Mouse (Mus musculus): ENCODE data around the gene Rbl2. TPM values are rescaled to one million over a fixed set of nuclear protein-coding genes. Genes with fewer than 3 reads are reported as not detected.
A peak's percentile ranks its signal among the peaks of the same experiment; 100 is the strongest.

The Rbl2 gene
- polyA plus RNA-seq, 1 experiment from 2014 or later = 21.3 TPM

DNA sequence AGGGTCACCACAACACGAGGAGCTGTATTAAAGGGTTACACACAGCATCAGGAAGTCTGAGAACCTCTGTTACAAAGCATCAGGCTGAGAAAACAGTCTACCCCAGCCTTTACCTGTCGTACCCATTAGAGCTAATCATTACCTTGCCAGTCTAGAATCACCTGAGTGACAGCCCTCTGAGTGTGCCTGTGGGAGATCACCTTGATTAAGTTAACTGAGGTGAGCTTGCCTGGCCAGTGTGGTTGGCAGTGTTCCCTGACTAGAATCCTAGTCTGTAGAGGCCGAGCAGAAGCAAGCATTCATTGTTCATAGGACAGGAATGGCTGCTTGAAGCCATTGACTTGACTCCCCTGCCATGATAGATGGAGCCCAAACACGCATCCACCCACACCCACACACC lies 71.0 kb downstream of the Rbl2 start:
- Histone ChIP-seq H3K4me1 (ENCODE audit: control insufficient read depth, insufficient read depth, low read length) (peaks cover 2% of the 10 kb centered on the region; the same call in 1 of the 2 replicates), H3K9me3 (ENCODE audit: control insufficient read depth, low read length) (no peaks in the 10 kb centered on the region), H3K9ac (ENCODE audit: low read depth, low read length) (no peak overlapping the region), H3K36me3 (ENCODE audit: control insufficient read depth, insufficient read depth, low read length) (no peaks in the 10 kb centered on the region), H3K27ac (ENCODE audit: low read depth, low read length) (no peak overlapping the region), H3K4me2 (replicated peaks; ENCODE audit: low read depth, low read length) (no peak overlapping the region), H3K4me3 (ENCODE audit: low read length) (no peak overlapping the region), H3K27me3 (ENCODE audit: control insufficient read depth, insufficient read depth, low read length) (no peaks in the 10 kb centered on the region)
- ATAC-seq (ENCODE audit: low FRiP score, low TSS enrichment) = no peak
- 77% methylated on average over 4 of the region's 4 CpGs for WGBS

DNA sequence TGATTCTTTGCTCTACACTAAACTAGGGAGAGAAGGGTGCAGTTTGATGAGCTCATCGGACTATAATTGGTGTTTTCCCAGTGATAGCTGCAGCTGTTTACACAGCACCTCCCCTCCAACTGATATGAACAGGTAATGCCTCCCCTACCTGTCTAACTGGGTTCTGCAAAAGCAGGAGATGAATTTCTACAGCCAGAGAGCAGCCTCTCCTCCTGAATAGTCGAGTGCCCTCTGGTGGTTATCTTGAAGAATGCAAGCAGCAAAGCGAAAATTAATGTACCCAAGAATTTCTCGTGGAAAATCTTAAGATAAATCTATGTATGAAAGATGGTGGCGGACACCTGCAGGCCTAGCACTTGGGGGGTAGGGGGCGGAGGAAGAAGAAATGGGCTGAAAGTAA lies 77.9 kb downstream of the Rbl2 start:
- Histone ChIP-seq H3K9me3 (ENCODE audit: control insufficient read depth, low read length) (peaks cover 3% of the 10 kb centered on the region; the same call in 1 of the 2 replicates), H3K36me3 (ENCODE audit: control insufficient read depth, insufficient read depth, low read length) (no peaks in the 10 kb centered on the region), H3K4me1 (ENCODE audit: control insufficient read depth, insufficient read depth, low read length) (peaks cover 12% of the 10 kb centered on the region), H3K27me3 (ENCODE audit: control insufficient read depth, insufficient read depth, low read length) (no peaks in the 10 kb centered on the region), H3K4me2 (replicated peaks; ENCODE audit: low read depth, low read length) (peak overlapping the region; percentile 34), H3K4me3 (ENCODE audit: low read length) (peak overlapping the region; percentile 12; the same call in 1 of the 2 replicates), H3K9ac (ENCODE audit: low read depth, low read length) (no peak overlapping the region), H3K27ac (ENCODE audit: low read depth, low read length) (no peak overlapping the region)
- 9% methylated on average over 6 of the region's 6 CpGs for WGBS
- ATAC-seq (ENCODE audit: low FRiP score, low TSS enrichment) = no peak

DNA sequence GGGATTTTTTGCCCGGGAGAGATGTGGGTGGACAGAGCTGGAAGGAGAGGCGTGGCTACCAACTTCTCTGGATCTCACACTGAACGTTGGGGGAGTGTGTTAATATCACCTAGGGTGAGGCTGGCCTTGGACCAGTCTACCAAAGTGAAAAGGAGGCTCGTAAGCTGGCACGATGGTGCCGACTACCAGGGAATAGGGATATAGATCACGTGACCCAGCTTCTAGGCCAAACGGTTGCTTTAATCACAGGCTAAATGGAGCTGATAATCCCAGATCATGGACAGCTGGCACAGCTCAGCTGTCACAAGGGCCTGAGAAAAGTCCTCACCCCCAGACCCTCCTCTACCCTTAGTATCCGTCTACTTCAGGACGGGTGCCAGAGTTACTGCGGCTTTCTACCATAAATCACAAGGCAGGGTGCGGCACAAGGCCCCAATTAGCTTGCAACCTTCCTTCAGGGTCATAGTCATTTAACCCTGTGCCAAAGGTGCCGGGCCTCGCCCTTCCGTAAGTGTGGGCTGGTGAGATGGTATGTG lies 78.9 kb downstream of the Rbl2 start:
- peak overlapping the region; percentile 34 for H3K4me2 ChIP-seq (replicated peaks; ENCODE audit: low read depth, low read length)
- no peaks in the 10 kb centered on the region for H3K27me3 ChIP-seq (ENCODE audit: control insufficient read depth, insufficient read depth, low read length)
- H3K27ac ChIP-seq (ENCODE audit: low read depth, low read length) = no peak overlapping the region
- no peak overlapping the region for H3K4me3 ChIP-seq (ENCODE audit: low read length)
- no peaks in the 10 kb centered on the region for H3K36me3 ChIP-seq (ENCODE audit: control insufficient read depth, insufficient read depth, low read length)
- H3K9me3 ChIP-seq (ENCODE audit: control insufficient read depth, low read length) = peaks cover 3% of the 10 kb centered on the region; the same call in 1 of the 2 replicates
- peak; percentile 79 for ATAC-seq (ENCODE audit: low FRiP score, low TSS enrichment)
- H3K9ac ChIP-seq (ENCODE audit: low read depth, low read length) = no peak overlapping the region; the same call in 1 of the 2 replicates
- peaks cover 12% of the 10 kb centered on the region for H3K4me1 ChIP-seq (ENCODE audit: control insufficient read depth, insufficient read depth, low read length)
- WGBS = 25% methylated on average over 15 of the region's 15 CpGs

DNA sequence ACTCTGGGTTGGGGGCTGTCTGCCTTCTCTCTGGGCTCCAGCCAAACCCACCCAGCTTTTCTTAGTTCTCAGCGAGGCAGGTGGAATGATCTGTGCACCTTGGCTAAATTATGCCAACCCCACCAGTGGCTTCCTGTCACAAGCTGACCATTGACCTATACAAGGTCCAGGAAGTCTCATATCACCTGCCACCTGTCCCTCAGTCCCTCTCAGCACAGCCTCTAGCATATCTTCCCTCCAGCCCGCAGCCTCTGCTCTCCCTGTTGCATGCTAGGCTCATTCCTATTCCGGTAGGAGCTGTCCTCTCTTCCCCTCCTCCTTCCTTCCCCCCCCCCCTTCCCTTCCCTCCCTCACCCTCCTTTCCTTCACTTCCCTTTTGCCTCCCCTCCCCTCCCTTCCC lies 79.4 kb downstream of the Rbl2 start:
- no peak overlapping the region for H3K4me2 ChIP-seq (replicated peaks; ENCODE audit: low read depth, low read length)
- peaks cover 12% of the 10 kb centered on the region for H3K4me1 ChIP-seq (ENCODE audit: control insufficient read depth, insufficient read depth, low read length)

DNA sequence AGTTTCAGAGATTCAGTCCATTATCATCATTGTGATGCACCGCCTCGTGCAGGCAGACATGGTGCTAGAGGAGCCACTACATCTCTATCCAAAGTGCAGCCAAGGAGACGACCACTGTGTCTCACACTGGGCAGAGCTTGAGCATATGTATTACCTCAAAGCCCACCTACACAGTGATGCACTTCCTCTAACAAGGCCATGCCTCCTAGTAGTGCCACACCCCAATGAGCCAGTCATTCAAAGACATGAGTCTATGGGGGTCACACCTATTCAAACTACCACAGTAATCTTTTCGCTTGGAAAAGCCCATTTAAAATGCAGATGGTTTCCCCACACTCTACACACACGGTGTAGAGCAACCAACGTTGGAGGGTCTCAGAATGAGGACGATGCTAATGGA lies 81.7 kb downstream of the Rbl2 start:
- WGBS = 88% methylated on average over 7 of the region's 7 CpGs
- no peak for ATAC-seq (ENCODE audit: low FRiP score, low TSS enrichment)
- no peak overlapping the region for H3K9ac ChIP-seq (ENCODE audit: low read depth, low read length)

More for the DNA sequence above, 79.4 kb downstream of the Rbl2 start:
- H3K9me3 ChIP-seq (ENCODE audit: control insufficient read depth, low read length) = peaks cover 3% of the 10 kb centered on the region
- no peaks in the 10 kb centered on the region for H3K27me3 ChIP-seq (ENCODE audit: control insufficient read depth, insufficient read depth, low read length)
- no peak overlapping the region; the same call in 1 of the 2 replicates for H3K9ac ChIP-seq (ENCODE audit: low read depth, low read length)
- H3K27ac ChIP-seq (ENCODE audit: low read depth, low read length) = no peak overlapping the region
- no peaks in the 10 kb centered on the region for H3K36me3 ChIP-seq (ENCODE audit: control insufficient read depth, insufficient read depth, low read length)
- no peak overlapping the region for H3K4me3 ChIP-seq (ENCODE audit: low read length)
- 46% methylated on average over 3 of the region's 3 CpGs for WGBS
- ATAC-seq (ENCODE audit: low FRiP score, low TSS enrichment) = 0 out of 2 replicates have a peak, but pooled peaks have one; percentile 14

DNA sequence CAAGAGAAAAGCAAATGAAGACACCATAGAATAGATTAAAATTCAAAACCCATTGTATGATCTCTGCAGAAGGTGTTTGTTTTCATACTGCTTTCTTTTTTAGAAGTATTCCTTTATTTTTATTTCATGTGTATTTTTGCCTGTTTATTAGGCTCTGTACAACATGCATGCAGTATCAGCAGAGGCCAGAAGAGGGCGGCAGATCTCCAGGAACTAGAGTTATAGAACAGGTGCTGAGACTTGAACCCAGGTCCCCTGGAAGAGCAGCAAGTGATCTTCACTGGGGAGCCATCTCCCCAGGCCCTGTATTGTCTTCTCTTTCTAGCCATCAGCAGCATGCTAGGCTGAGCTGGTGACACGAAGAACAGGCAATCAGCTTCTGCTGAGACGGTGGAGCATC lies 84.0 kb downstream of the Rbl2 start:
- Histone ChIP-seq H3K9me3 (ENCODE audit: control insufficient read depth, low read length) (peaks cover 5% of the 10 kb centered on the region), H3K27me3 (ENCODE audit: control insufficient read depth, insufficient read depth, low read length) (no peaks in the 10 kb centered on the region), H3K4me3 (ENCODE audit: low read length) (no peak overlapping the region), H3K36me3 (ENCODE audit: control insufficient read depth, insufficient read depth, low read length) (no peaks in the 10 kb centered on the region), H3K4me1 (ENCODE audit: control insufficient read depth, insufficient read depth, low read length) (peaks cover 1% of the 10 kb centered on the region), H3K9ac (ENCODE audit: low read depth, low read length) (no peak overlapping the region), H3K4me2 (replicated peaks; ENCODE audit: low read depth, low read length) (no peak overlapping the region), H3K27ac (ENCODE audit: low read depth, low read length) (no peak overlapping the region)
- no peak for ATAC-seq (ENCODE audit: low FRiP score, low TSS enrichment)
- 73% methylated on average over 3 of the region's 3 CpGs for WGBS

More for the DNA sequence above, 81.7 kb downstream of the Rbl2 start:
- H3K4me1 ChIP-seq (ENCODE audit: control insufficient read depth, insufficient read depth, low read length) = peaks cover 12% of the 10 kb centered on the region
- H3K36me3 ChIP-seq (ENCODE audit: control insufficient read depth, insufficient read depth, low read length) = no peaks in the 10 kb centered on the region
- peaks cover 5% of the 10 kb centered on the region for H3K9me3 ChIP-seq (ENCODE audit: control insufficient read depth, low read length)
- no peaks in the 10 kb centered on the region for H3K27me3 ChIP-seq (ENCODE audit: control insufficient read depth, insufficient read depth, low read length)
- H3K4me2 ChIP-seq (replicated peaks; ENCODE audit: low read depth, low read length) = no peak overlapping the region
- no peak overlapping the region for H3K27ac ChIP-seq (ENCODE audit: low read depth, low read length)
- H3K4me3 ChIP-seq (ENCODE audit: low read length) = no peak overlapping the region

GRCm38 (mm10) chr8:91154564-91154963 lies 84.7 kb downstream of the Rbl2 start:
- Histone ChIP-seq H3K27me3 (ENCODE audit: control insufficient read depth, insufficient read depth, low read length) (no peaks in the 10 kb centered on the region), H3K9ac (ENCODE audit: low read depth, low read length) (no peak overlapping the region), H3K36me3 (ENCODE audit: control insufficient read depth, insufficient read depth, low read length) (no peaks in the 10 kb centered on the region), H3K4me3 (ENCODE audit: low read length) (no peak overlapping the region), H3K9me3 (ENCODE audit: control insufficient read depth, low read length) (peaks cover 5% of the 10 kb centered on the region), H3K27ac (ENCODE audit: low read depth, low read length) (no peak overlapping the region), H3K4me2 (replicated peaks; ENCODE audit: low read depth, low read length) (no peak overlapping the region), H3K4me1 (ENCODE audit: control insufficient read depth, insufficient read depth, low read length) (no peaks in the 10 kb centered on the region)
- ATAC-seq (ENCODE audit: low FRiP score, low TSS enrichment) = no peak
- WGBS = 49% methylated on average over 6 of the region's 6 CpGs

- WGBS = 95% methylated on average over 10 of the region's 10 CpGs
- Histone ChIP-seq H3K27me3 (ENCODE audit: control insufficient read depth, insufficient read depth, low read length) (no peaks in the 10 kb centered on the region), H3K4me1 (ENCODE audit: control insufficient read depth, insufficient read depth, low read length) (no peaks in the 10 kb centered on the region), H3K4me2 (replicated peaks; ENCODE audit: low read depth, low read length) (no peak overlapping the region), H3K9ac (ENCODE audit: low read depth, low read length) (no peak overlapping the region), H3K36me3 (ENCODE audit: control insufficient read depth, insufficient read depth, low read length) (no peaks in the 10 kb centered on the region), H3K4me3 (ENCODE audit: low read length) (no peak overlapping the region), H3K9me3 (ENCODE audit: control insufficient read depth, low read length) (peaks cover 2% of the 10 kb centered on the region), H3K27ac (ENCODE audit: low read depth, low read length) (no peak overlapping the region)
- ATAC-seq (ENCODE audit: low FRiP score, low TSS enrichment) = no peak
Observed at GRCm38 (mm10) chr8:91158617-91159016, 88.8 kb downstream of the Rbl2 start.

GRCm38 (mm10) chr8:91159959-91160800 lies 90.3 kb downstream of the Rbl2 start:
- no peak for ATAC-seq (ENCODE audit: low FRiP score, low TSS enrichment)
- Histone ChIP-seq H3K9me3 (ENCODE audit: control insufficient read depth, low read length) (peaks cover 2% of the 10 kb centered on the region), H3K27me3 (ENCODE audit: control insufficient read depth, insufficient read depth, low read length) (no peaks in the 10 kb centered on the region), H3K4me1 (ENCODE audit: control insufficient read depth, insufficient read depth, low read length) (no peaks in the 10 kb centered on the region), H3K27ac (ENCODE audit: low read depth, low read length) (no peak overlapping the region), H3K4me2 (replicated peaks; ENCODE audit: low read depth, low read length) (no peak overlapping the region), H3K4me3 (ENCODE audit: low read length) (no peak overlapping the region), H3K36me3 (ENCODE audit: control insufficient read depth, insufficient read depth, low read length) (no peaks in the 10 kb centered on the region), H3K9ac (ENCODE audit: low read depth, low read length) (no peak overlapping the region)
- WGBS = 70% methylated on average over 15 of the region's 15 CpGs

Data from kidney, embryonic 14.5 days (tissue).